Mouse (Mus musculus): ENCODE results near the gene Stk10.
A peak's percentile ranks its signal among the peaks of the same experiment; 100 is the strongest.
"Not testable (repeated sequence)": the region's sequence is repeated elsewhere in the genome, so short reads cannot be mapped to it uniquely, and the experiment has no call there.

Stk10 gene

DNA sequence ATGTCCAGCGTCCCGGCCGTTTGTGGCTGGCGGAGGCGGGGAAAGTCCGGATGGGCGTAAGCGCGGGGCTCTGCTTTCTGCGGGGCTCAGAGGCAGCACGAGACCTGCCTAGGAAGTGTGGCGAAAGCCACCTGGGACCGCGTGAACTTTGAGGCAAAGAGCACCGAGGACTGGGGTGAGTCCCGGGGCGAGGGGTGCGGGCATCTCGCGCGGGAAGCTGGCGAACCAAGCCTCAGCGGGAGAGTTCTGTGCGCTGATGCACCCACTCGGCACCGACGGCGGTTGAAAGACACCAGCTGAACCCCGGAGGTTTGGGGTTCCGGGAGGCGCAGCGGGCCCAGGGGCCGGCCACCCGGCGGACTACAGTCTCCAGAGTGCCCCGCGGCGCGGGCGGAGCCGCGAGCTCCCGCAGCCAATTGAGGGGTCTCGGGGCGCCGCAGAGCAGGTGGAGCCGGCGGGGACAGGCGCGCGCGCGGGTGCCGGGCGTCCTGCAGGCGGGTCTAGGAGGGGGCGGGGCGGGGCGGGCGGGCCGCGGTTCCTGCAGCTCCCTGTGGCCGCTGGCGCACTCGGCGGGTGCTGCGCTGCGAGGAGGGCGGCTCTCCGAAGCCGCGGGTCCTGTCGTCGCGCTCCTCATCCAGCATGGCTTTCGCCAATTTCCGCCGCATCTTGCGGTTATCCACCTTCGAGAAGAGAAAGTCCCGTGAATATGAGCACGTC, at the start of gene Stk10:
Stk10 (plus strand) TSS at position 541 of the 717 bp plus-strand sequence.
- peak; percentile 84 for DNase-seq (ENCODE audit: extremely low spot score)

- no peak for DNase-seq (ENCODE audit: extremely low spot score)
These were observed 47.8 kb upstream of the Stk10 start for GRCm38 (mm10) chr11:32485290-32485689.

GRCm38 (mm10) chr11:32486621-32487020, 46.5 kb upstream of the Stk10 start:
- no peak for DNase-seq (ENCODE audit: extremely low spot score)

DNA sequence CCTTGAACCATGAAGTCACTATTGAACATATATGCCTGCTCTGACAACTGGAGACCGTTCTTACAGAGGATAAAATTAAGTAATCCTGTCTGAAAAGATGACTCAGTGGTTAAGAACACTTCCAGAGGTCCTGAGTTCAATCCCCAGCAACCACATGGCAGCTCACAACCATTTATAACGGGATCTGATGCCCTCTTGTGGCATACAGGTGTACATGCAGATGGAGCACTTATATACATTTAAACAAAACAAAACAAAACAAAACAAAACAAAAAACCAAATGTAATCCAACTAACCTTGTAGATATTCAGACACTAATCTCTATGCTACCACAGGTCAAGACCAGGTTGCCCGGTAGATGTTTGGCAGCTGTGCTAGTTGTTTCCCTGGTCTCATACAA, 45.6 kb upstream of the Stk10 start:
- DNase-seq (ENCODE audit: extremely low spot score), result no peak

GRCm38 (mm10) chr11:32488344-32488743, 44.8 kb upstream of the Stk10 start:
- no peak for DNase-seq (ENCODE audit: extremely low spot score)

- DNase-seq (ENCODE audit: extremely low spot score), result no peak
These were observed 44.1 kb upstream of the Stk10 start for GRCm38 (mm10) chr11:32488808-32489670.

DNA sequence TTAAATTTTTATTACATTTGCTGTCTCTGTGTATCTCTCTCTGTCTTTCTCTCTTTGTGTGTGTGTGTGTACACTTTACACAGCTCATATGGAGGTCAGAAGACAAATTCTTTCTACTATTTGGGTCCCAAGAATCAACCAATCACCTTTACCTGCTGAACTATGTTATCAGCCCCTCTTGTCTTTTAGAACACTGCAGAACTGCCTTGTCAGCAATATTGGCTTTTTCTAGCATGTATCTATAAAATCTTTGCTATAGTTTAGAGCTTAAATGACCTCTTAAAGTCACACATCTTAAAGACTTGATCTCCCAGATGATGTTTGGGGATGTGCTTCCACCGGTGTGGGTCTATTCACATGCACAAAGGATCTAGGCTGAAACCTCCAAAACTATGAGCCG, 42.0 kb upstream of the Stk10 start:
- DNase-seq (ENCODE audit: extremely low spot score), result no peak

GRCm38 (mm10) chr11:32493312-32493711, 39.8 kb upstream of the Stk10 start:
- DNase-seq (ENCODE audit: extremely low spot score), result no peak

DNA sequence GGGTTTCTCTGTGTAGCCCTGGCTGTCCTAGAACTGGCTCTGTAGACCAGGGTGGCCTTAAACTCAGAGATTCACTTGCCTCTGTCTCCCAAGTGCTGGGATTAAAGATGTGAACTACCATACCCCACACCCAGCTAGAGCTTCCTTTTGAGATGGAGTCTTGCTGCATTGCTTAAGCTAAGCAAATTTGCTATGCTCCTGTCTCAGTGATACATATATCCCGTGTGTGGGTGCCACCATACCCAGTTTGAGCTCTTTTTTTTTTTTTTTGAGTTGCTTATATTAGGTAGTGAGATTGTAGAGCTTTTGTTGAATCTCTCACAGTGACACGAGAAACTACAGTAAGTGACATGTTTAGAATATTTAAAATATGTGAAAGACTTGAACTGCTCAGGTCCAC, 37.8 kb upstream of the Stk10 start:
- DNase-seq (ENCODE audit: extremely low spot score), result no peak

GRCm38 (mm10) chr11:32498757-32499535, 34.2 kb upstream of the Stk10 start:
- DNase-seq (ENCODE audit: extremely low spot score), result no peak

DNA sequence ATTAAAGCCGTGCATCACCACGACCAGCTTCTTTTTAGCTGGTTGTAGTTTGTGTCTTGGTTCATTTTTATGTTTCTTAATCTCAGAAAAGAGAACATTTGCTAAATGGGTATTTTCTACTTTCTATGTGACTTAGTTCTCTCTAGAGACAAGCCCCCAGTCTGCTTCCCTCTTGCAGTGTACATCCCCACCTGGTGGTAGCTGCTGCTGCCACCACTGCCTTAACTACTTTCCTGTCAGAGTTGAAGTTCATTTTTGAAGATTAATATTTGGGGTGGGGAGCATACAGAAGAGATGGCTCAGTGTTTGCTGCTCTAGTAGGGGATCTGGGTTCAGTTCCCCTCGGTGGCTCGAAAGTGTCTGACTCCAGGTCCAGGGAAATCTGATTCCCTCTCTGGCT, 33.2 kb upstream of the Stk10 start:
- DNase-seq (ENCODE audit: extremely low spot score), result no peak

DNA sequence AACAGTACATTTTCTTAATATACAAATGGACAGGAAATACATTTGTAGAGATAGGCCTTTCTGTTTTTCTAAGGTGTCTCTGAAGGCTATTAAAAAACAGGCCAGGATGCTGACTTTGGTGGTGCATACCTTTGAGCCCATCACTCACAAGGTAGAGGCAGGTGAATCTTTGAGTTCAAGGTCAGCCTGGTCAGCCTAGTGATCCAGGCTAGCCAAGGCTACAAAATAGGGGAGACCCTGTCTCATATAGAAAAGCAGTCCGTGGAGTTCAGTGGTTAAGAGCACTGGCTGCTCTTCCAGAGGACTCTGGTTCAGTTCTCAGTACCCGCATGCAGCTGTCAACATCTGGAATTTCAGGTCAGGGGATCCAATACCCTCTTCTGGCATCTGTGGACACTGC, 29.4 kb upstream of the Stk10 start:
- no peak for DNase-seq (ENCODE audit: extremely low spot score)

GRCm38 (mm10) chr11:32505091-32505739, 27.9 kb upstream of the Stk10 start:
- DNase-seq (ENCODE audit: extremely low spot score), result no peak

GRCm38 (mm10) chr11:32510930-32511329, 22.2 kb upstream of the Stk10 start:
- DNase-seq (ENCODE audit: extremely low spot score), result no peak

- not testable (repeated sequence) for DNase-seq (ENCODE audit: extremely low spot score)
These were observed 18.3 kb upstream of the Stk10 start for GRCm38 (mm10) chr11:32514853-32515252.

- no peak for DNase-seq (ENCODE audit: extremely low spot score)
These were observed 17.0 kb upstream of the Stk10 start for GRCm38 (mm10) chr11:32516091-32516490.

GRCm38 (mm10) chr11:32516916-32517712, 16.0 kb upstream of the Stk10 start:
- DNase-seq (ENCODE audit: extremely low spot score), result no peak

- no peak for DNase-seq (ENCODE audit: extremely low spot score)
These were observed 14.3 kb upstream of the Stk10 start for GRCm38 (mm10) chr11:32518770-32519169.

DNA sequence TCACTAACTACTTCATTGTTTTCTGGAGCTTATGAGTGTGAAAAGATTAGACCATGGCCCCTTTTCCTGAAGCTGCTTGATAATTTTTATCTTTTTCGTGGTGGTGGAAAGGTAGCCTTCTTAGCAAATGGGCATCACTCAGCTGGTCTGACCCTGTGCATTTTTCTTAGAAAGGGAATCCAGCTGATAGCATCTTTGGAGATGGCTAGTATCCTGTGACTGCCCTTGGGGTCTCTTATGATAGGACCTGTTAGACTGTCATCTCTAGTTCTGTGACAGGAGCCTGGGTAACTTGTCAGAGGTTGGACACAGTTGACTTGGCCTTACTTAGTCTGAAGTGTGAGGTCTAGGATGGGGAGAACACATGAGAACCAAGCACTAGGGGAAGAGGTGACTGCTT, 13.8 kb upstream of the Stk10 start:
- no peak for DNase-seq (ENCODE audit: extremely low spot score)

DNA sequence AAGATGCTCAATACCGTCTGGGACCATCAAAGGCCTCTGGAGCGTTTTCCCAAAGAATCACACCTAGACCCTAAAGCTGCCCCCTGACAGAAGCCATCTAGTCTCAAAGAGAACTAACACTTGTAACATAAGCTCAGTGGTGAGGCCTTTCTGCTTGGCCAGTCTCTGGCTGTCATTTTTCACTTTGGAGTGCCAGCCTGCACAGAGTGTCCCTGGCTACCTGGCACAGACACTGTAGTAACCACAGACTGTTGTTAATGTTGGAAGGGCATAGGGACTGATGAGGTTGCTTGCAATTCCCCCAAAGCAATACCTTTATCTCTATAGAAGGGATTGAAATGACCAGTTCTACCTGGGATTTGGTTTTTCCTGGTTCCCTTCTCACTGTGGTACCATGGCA, 11.9 kb upstream of the Stk10 start:
- no peak for DNase-seq (ENCODE audit: extremely low spot score)
